Mouse (Mus musculus) ES-Bruce4 (cell line): ENCODE measurements around the gene Map4k4. TPM values are rescaled to one million over a fixed set of nuclear protein-coding genes. Genes with fewer than 3 reads are reported as not detected.

ENCODE experiments used
- H3K27ac ChIP-seq: 2 replicates; pipeline ENCODE4 v1.5.1; 2012; ENCODE audit warnings: low read length, inconsistent platforms; ENCODE audit not compliant: insufficient read depth
- H3K27me3 ChIP-seq: 2 replicates; pipeline ENCODE4 v1.6.1; 2012; ENCODE audit warnings: mild to moderate bottlenecking, low read length, inconsistent platforms; ENCODE audit not compliant: control insufficient read depth, poor library complexity, insufficient read depth, severe bottlenecking
- H3K36me3 ChIP-seq: 2 replicates; pipeline ENCODE4 v1.6.1; 2012; ENCODE audit warnings: inconsistent platforms, mild to moderate bottlenecking, low read length, moderate library complexity; ENCODE audit not compliant: control insufficient read depth, poor library complexity, insufficient read depth, severe bottlenecking
- H3K4me1 ChIP-seq: one replicate; pipeline ENCODE4 v1.8.1; 2011; ENCODE audit warnings: low read length; ENCODE audit not compliant: control insufficient read depth, insufficient read depth
- H3K4me3 ChIP-seq: 2 replicates; pipeline ENCODE4 v1.5.1; 2011; ENCODE audit warnings: low read depth, mild to moderate bottlenecking, low read length
- H3K9ac ChIP-seq: 2 replicates; pipeline ENCODE4 v1.6.1; 2012; ENCODE audit warnings: low read depth, mild to moderate bottlenecking, inconsistent platforms; ENCODE audit not compliant: poor library complexity, severe bottlenecking
- H3K9me3 ChIP-seq: replicated peaks from 2 replicates; pipeline ENCODE4 v1.6.1; 2012; ENCODE audit warnings: mild to moderate bottlenecking, low read length, inconsistent platforms; ENCODE audit not compliant: control insufficient read depth, poor library complexity, insufficient read depth, severe bottlenecking
- CTCF ChIP-seq: IDR thresholded peaks from one replicate; pipeline ENCODE4 v1.8.1; 2011; ENCODE audit warnings: low read depth, low read length
- EP300 ChIP-seq: IDR thresholded peaks from 2 replicates; pipeline ENCODE4 v1.6.1; 2011; ENCODE audit warnings: low read depth, low read length; ENCODE audit not compliant: insufficient read depth
- POLR2A ChIP-seq: IDR thresholded peaks from one replicate; pipeline ENCODE4 v1.8.1; 2011; ENCODE audit warnings: low read length; ENCODE audit not compliant: insufficient read depth
- polyA plus RNA-seq: library from polyadenylated mRNA; stranded (reverse); fragments of >200 nt; gene quantifications from 2 replicates; pipeline ENCODE4 v1.2.4, GENCODE M21; 2011; ENCODE audit warnings: low read depth; ENCODE audit not compliant: missing spikeins, insufficient read depth, insufficient read length

Gene Map4k4
- polyA plus RNA-seq, 1 experiment: 308 TPM

GRCm38 (mm10) chr1:40030287-40030975 is 129.7 kb downstream of the Map4k4 start:
- TF ChIP-seq POLR2A (no peak), CTCF (no peak)

GRCm38 (mm10) chr1:40030976-40031356 is 130.3 kb downstream of the Map4k4 start:
- TF ChIP-seq POLR2A (no peak), CTCF (no peak), EP300 (no peak)
- Histone ChIP-seq H3K27ac (no peak overlapping the region), H3K4me1 (no peaks in the 10 kb centered on the region), H3K4me3 (no peak overlapping the region), H3K27me3 (no peaks in the 10 kb centered on the region), H3K36me3 (no peaks in the 10 kb centered on the region), H3K9ac (no peak overlapping the region), H3K9me3 (no peaks in the 10 kb centered on the region)

More at GRCm38 (mm10) chr1:40030287-40030975, 129.7 kb downstream of the Map4k4 start:
- H3K27ac ChIP-seq: no peak overlapping the region
- no peaks in the 10 kb centered on the region for H3K27me3 ChIP-seq
- no peaks in the 10 kb centered on the region for H3K36me3 ChIP-seq
- no peak overlapping the region for H3K4me3 ChIP-seq
- H3K9me3 ChIP-seq: no peaks in the 10 kb centered on the region
- H3K4me1 ChIP-seq: no peaks in the 10 kb centered on the region
- H3K9ac ChIP-seq: no peak overlapping the region

- Histone ChIP-seq H3K4me1 (no peaks in the 10 kb centered on the region), H3K9me3 (no peaks in the 10 kb centered on the region), H3K27ac (no peak overlapping the region), H3K9ac (no peak overlapping the region), H3K36me3 (no peaks in the 10 kb centered on the region), H3K4me3 (no peak overlapping the region), H3K27me3 (no peaks in the 10 kb centered on the region)
- TF ChIP-seq CTCF (no peak), POLR2A (no peak), EP300 (no peak)
Observed at GRCm38 (mm10) chr1:40031626-40032025, 130.9 kb downstream of the Map4k4 start.

- TF ChIP-seq EP300: no peak
- no peak for TF ChIP-seq CTCF
- no peak for TF ChIP-seq POLR2A
Observed at GRCm38 (mm10) chr1:40033315-40033714, 132.6 kb downstream of the Map4k4 start.

GRCm38 (mm10) chr1:40033743-40034420 is 133.2 kb downstream of the Map4k4 start:
- no peak overlapping the region for H3K27ac ChIP-seq
- no peak overlapping the region for H3K4me3 ChIP-seq
- H3K9me3 ChIP-seq: no peaks in the 10 kb centered on the region
- no peaks in the 10 kb centered on the region for H3K27me3 ChIP-seq
- H3K4me1 ChIP-seq: no peaks in the 10 kb centered on the region
- TF ChIP-seq CTCF: no peak
- no peak for TF ChIP-seq POLR2A
- no peak for TF ChIP-seq EP300
- H3K9ac ChIP-seq: no peak overlapping the region
- no peaks in the 10 kb centered on the region for H3K36me3 ChIP-seq

More at GRCm38 (mm10) chr1:40033315-40033714, 132.6 kb downstream of the Map4k4 start:
- Histone ChIP-seq H3K4me3 (no peak overlapping the region), H3K27me3 (no peaks in the 10 kb centered on the region), H3K9ac (no peak overlapping the region), H3K9me3 (no peaks in the 10 kb centered on the region), H3K27ac (no peak overlapping the region), H3K36me3 (no peaks in the 10 kb centered on the region), H3K4me1 (no peaks in the 10 kb centered on the region)

GRCm38 (mm10) chr1:40037831-40038230 is 137.1 kb downstream of the Map4k4 start:
- no peak overlapping the region for H3K9ac ChIP-seq
- no peaks in the 10 kb centered on the region for H3K4me1 ChIP-seq
- no peaks in the 10 kb centered on the region for H3K9me3 ChIP-seq
- H3K36me3 ChIP-seq: no peaks in the 10 kb centered on the region
- no peaks in the 10 kb centered on the region for H3K27me3 ChIP-seq
- H3K27ac ChIP-seq: no peak overlapping the region
- TF ChIP-seq CTCF (no peak), POLR2A (no peak), EP300 (no peak)
- H3K4me3 ChIP-seq: no peak overlapping the region
